Mouse (Mus musculus) testis, postnatal 14 days (tissue): ENCODE results near the gene Rflnb.

Experiments used
- DNase-seq: peaks from one replicate; pipeline ENCODE4 v3.0.0; 2021; ENCODE audit warnings: low spot score

The Rflnb gene

DNA sequence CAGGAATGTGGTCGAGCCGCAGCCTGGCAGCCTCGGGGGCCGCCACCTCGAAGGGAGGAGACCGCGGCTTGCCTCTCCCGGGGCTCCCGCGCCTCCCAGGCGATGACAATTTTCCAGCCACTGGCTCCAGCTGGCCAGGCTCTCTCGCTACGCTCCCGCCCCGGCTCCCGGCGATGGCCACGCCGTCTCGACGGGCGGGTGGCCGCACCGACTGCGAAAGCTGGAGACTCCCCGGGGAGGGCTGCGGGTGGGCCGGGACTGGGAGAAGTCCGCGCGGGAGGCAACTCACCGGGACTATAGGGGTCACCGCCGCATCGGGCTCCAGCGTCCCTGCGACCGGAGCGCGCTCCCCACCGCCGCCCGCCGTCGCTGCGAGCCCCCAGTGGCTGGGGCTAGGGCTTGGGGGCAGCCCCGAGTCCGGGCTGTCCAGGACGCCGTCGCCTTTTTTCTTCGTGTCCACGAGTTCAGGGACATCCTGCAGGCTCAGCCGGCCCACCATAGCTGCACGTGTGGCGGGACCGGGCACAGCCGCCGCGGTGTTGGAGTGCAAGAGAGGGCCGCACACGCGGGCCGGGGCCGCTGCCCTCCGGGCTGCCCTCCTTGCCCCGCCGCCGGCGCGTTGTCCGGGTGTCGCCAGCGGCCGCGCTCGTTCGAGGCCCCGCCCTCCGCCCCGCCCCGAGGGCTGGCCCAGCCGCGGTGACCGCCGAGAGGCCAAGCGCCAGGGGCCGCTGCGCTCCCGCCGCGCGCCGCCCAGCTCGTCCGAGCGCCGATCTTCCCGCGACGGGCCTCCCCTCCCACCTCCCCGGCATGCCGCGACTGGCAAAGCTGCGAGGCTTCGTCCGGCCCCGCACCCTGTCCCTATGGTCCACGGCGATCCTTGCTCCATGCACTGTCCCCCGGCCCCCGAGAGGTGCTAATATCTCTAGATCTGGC, at the start of gene Rflnb:
Gene Rflnb (minus strand): TSS at position 644 of the 933 bp plus-strand sequence.
- peak; percentile 73 for DNase-seq

GRCm38 (mm10) chr11:76077341-76077740, 49.8 kb upstream of the Rflnb start:
- no peak for DNase-seq

- no peak for DNase-seq
These were observed 46.9 kb upstream of the Rflnb start for GRCm38 (mm10) chr11:76074296-76075093.

DNA sequence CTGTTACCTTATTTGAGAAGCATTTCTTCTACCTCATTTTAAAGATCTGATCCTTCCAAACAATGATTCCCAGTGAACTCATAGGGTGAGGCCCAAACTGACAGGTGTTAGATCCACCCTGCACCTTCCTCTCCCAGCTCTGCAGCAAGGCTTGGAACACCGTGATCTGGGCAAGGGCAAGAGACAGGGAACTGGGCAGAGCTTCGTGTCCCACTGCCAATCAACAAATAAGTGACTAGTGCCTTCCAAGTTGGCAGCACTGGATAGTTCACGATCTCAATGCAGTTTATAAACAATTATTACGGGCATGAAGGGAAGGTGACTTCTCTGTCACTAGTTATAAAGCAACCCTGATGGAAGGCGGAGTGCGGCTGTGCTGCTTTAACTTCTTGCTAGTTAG, 42.2 kb upstream of the Rflnb start:
- DNase-seq: no peak

GRCm38 (mm10) chr11:76066563-76067156, 39.1 kb upstream of the Rflnb start:
- DNase-seq: no peak

GRCm38 (mm10) chr11:76065521-76066095, 38.0 kb upstream of the Rflnb start:
- peak; percentile 43 for DNase-seq

DNA sequence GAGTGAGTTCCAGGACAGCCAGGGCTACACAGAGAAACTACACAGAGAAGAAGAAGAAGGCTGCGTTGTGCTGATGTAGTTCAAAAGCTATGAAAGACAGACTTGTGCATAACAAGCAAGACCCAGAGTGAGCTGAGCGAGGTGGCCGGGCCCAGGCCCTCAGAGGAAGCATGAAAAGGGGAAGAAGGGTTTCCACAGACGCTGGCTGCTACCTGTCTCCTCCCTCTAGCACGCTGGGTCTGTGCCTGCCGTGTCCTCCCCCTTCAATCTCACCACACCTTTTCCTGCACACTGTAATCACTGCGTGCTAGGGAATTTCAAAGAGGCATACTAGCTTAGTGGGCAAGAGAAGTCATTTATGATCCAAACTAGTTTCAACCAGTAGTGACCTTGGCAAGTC, 36.8 kb upstream of the Rflnb start:
- DNase-seq: no peak

DNA sequence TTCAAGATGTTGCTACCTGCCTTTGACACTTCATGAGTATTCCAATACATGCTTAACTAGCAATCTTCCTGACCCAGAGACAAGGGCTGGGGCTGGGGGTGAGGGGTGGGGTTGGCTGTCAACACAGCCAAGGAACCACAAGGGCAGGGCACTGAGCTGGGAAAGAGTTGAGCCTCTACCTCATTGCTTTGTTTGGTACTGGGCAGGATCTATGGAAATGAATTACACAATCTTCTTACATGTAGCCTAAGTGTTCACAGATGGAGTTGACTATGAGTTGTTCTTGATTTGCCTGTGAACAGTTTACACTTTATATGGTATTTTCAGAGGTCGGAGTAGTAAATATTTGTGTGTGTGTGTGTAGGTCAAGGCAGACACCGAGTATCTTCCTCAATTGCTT, 33.3 kb upstream of the Rflnb start:
- DNase-seq: no peak

DNA sequence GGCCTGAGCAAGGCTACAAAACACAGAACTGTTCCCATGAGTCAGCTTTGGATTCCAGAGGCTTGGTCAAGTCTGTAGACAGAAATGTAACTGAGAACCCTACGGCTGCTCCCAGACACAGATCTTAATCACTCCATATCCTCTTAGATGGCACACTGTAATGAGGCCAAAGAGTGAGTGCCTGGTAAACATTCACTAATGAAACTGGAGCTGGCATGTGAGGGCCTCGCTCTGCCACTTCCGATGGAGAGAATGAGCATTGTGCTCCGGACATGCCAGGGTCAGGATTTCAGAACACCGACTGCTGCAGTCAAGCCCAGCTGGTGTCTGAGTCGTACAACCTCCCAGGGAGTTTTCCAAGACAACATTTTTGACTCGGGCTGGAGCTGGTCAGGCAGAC, 32.4 kb upstream of the Rflnb start:
- DNase-seq: no peak

DNA sequence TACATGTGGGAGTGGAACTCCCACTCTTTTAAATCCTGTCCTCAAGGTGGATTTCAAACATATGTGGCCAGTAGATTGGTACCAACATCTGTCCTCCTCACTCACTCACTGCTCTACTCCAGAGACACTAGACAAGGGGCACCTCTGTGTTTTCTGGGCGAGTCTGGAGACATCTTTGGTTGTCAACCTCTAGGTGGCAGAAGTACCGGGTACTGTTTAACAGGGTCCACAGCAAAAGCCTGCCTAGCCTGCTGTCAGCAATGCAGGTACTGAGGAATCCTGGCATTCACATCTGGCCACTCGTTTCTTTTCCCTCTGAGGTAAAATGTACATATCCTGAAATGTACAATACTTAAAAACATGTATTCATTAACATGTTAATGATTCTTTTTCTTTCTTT, 28.9 kb upstream of the Rflnb start:
- DNase-seq: no peak

- DNase-seq: no peak
These were observed 24.9 kb upstream of the Rflnb start for GRCm38 (mm10) chr11:76052496-76052895.

DNA sequence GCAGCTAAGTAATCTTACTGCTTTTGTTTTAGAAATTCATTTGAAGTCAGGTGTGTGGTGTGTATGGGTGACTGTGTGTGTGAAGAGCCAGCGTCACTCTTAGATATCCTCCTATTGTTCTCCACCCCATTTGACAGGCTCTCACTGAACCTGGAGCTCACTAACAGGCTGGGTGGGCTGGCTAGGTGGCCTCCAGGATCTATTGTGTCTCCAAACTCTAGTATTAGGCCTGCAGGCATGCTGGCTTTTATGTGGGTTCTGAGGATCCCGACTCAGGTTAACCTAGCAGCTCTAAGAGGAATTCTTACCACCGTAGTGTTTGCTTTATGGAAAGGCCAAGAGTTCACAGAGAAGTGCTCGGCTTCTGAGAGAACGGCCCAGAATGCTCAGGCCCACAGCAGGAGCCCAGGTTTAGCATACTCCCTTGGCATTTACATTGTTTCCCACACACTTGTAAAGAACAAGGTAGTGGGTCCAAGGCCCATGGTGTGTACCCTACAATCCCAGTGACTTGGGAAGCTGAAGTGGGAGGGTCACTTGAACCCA, 23.5 kb upstream of the Rflnb start:
- DNase-seq: no peak

DNA sequence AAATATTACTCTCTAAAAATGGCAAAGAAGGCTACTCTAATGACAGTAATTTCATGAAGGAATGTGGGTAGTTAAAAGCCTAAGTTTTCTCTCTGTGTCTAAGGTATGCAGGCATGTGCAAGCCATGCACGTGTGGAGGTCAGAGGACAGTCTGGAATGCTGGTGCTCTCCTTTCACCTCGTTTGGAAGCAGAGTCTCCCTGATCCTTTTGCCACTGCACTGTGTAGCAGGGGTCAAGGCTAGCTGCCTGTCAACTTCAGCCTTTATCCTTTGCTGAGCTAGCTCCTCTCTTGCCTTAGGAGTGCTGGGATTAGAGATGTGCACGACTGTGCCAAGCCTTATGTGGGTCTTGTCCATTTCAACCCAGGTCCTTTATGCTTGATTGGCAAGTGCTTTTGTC, 22.9 kb upstream of the Rflnb start:
- DNase-seq: no peak

DNA sequence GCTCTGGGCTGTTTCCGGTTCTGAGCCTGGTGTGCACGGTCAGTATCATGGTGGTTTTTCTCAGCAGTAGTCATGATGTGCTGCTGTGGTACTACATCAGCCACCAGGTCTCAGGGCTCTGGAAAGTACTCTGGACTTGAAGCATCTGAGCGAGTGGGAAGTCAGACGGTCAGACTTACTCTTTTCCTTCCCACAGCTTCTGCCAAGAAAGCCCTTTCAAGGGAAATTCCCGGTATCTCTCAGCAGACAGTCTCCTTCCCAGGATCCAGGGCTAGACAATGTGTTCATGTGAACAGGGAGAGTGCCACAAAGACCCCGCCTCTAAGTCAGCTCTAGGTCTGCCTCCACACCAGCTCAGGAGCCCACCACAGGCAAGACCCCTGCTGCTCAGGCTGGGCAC, 17.8 kb upstream of the Rflnb start:
- DNase-seq: no peak

GRCm38 (mm10) chr11:76044468-76044867, 16.9 kb upstream of the Rflnb start:
- no peak for DNase-seq

DNA sequence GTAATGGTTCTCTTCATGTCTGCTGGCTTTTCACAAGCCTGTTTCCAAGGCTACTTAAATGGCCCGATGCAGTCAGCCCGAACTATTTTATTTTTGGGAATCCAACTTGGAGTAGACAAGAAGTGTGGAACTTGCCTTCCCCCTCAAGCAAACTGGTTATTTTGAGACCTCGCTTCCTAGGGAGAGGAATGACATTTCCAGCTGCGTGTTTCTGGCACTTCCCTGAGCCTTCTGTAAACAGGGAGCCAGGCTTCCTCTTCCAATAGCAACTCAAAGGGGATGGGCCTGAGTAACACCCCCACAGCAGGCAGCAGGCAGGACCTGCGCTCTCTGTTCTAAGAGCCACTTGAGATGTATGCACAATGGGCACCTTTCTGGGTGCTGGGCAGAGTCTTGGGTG, 15.3 kb upstream of the Rflnb start:
- DNase-seq: no peak

GRCm38 (mm10) chr11:76042041-76042638, 14.6 kb upstream of the Rflnb start:
- DNase-seq: no peak

DNA sequence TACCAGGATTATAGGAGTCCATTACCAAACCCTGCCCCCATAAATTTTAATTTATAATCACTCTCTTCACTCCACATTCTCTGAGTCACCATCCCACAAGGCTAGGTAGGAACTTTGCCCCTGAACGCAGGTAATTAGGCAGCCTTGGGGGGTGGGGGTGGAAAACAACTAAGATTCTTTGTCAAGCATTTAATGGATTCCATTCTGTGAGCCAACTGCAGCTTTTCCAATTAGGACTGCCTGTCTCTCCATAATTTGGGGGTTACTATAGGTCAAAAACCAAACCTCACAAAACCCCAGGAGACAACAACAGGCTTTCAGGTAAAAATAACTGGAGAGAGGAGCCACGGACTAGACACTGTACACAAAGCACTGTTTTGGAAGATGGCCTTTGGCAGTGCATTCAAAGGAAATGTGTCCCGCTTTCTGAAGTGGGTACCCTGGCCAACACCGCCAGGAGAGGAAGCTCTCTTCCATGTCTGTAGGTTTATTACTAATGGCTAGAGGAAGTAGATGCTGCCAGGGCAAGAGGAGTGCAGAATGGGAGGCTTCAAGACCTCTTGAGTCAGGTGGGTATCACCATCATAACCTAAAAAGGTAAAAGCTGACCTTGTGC, 13.3 kb upstream of the Rflnb start:
- no peak for DNase-seq

GRCm38 (mm10) chr11:76040106-76040505, 12.5 kb upstream of the Rflnb start:
- DNase-seq: no peak

GRCm38 (mm10) chr11:76039271-76040053, 11.9 kb upstream of the Rflnb start:
- no peak for DNase-seq
